Mouse (Mus musculus) forebrain, embryonic 15.5 days (tissue): Measurements from ENCODE around the gene Gm4450. TPM values are rescaled to one million over a fixed set of nuclear protein-coding genes. Genes with fewer than 3 reads are reported as not detected.
"Not testable (repeated sequence)": the region's sequence is repeated elsewhere in the genome, so short reads cannot be mapped to it uniquely, and the experiment has no call there.

Experiments used
- ATAC-seq: fragments of 200-750 bp; cut with Nextera tagmentation; replicated peaks from 2 replicates; pipeline ENCODE4 v1.8.0; 2017; ENCODE audit warnings: mild to moderate bottlenecking, moderate TSS enrichment, moderate library complexity
- H3K27ac ChIP-seq: fragments of 300-500 bp; sonication (generic); replicated peaks from 2 replicates; pipeline ENCODE4 v1.5.1; 2015; ENCODE audit warnings: mild to moderate bottlenecking, inconsistent platforms
- H3K27me3 ChIP-seq: fragments of 300-500 bp; sonication (generic); 2 replicates; pipeline ENCODE4 v1.6.1; 2015; ENCODE audit warnings: inconsistent platforms
- H3K36me3 ChIP-seq: fragments of 300-500 bp; sonication (generic); 2 replicates; pipeline ENCODE4 v1.6.1; 2015; ENCODE audit warnings: mild to moderate bottlenecking, inconsistent platforms
- H3K4me1 ChIP-seq: fragments of 300-500 bp; sonication (generic); 2 replicates; pipeline ENCODE4 v1.6.1; 2015; ENCODE audit warnings: inconsistent platforms
- H3K4me2 ChIP-seq: fragments of 300-500 bp; sonication (generic); replicated peaks from 2 replicates; pipeline ENCODE4 v1.6.1; 2015; ENCODE audit warnings: mild to moderate bottlenecking, inconsistent platforms
- H3K4me3 ChIP-seq: fragments of 300-500 bp; sonication (generic); 2 replicates; pipeline ENCODE4 v1.5.1; 2015; ENCODE audit warnings: mild to moderate bottlenecking, inconsistent platforms
- H3K9ac ChIP-seq: fragments of 300-500 bp; sonication (generic); replicated peaks from 2 replicates; pipeline ENCODE4 v1.6.1; 2015; ENCODE audit warnings: mild to moderate bottlenecking, inconsistent platforms
- H3K9me3 ChIP-seq: fragments of 300-500 bp; sonication (generic); 2 replicates; pipeline ENCODE4 v1.6.1; 2016; ENCODE audit warnings: inconsistent platforms
- WGBS: fragments of 180-500 bp; shearing (Covaris S2); methylation state at CpG from one replicate; pipeline ENCODE4 v1.1.7; 2015; ENCODE audit warnings: mixed read lengths; 5-methylcytosine and 5-hydroxymethylcytosine counted together
- polyA plus RNA-seq: library from polyadenylated mRNA; unstranded; fragments of >200 nt; fragmentation: Nextera tagmentation; extraction: Ambion mirVana; gene quantifications from 2 replicates; pipeline ENCODE4 v1.2.1, GENCODE M21; 2015

Gm4450 gene
- polyA plus RNA-seq, 1 experiment from 2014 or later, result not detected

DNA sequence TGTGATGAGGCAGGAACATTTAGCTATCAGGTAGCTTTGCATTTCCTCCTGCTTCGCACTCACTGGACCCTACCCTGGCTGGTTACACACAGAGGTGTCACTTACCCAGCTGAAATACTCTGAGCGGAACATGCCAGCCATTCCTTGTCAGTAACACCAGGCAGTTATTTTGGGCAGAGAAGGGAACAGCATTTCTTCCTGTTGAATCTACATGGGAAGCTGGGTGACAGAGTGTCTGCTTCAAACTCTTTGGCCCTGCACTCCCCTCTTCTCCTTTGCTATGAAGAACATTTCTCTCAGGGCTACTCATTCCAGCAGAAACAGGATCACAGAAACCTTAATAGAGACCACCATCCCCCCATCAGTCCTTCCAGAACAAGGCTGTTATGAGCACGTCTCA lies 42.6 kb downstream of the Gm4450 start:
- Histone ChIP-seq H3K4me1 (peaks cover 12% of the 10 kb centered on the region), H3K9me3 (no peaks in the 10 kb centered on the region), H3K4me2 (no peak overlapping the region), H3K27me3 (no peaks in the 10 kb centered on the region), H3K36me3 (no peaks in the 10 kb centered on the region), H3K27ac (no peak overlapping the region), H3K9ac (no peak overlapping the region), H3K4me3 (no peak overlapping the region)
- WGBS, result 90% methylated on average over 3 of the region's 3 CpGs
- ATAC-seq, result no peak

DNA sequence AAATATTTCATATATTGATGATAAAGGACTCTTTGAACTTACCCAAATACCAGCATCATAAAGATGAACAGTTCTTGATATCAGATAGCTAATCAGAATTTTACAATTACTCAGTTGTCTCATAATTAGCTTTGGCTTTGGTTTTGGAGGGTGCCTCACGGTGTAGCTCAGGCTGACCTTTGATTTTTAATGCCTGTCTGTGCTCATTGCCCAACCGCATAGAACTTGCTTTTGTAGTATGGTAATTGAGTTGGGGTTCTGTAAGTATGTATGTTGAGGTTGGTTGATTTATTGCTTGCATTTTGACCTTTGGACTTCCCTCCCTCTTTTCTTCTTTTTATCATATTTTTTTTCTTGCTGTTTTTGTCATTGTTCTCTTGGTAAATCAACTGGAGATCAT lies 43.2 kb downstream of the Gm4450 start:
- WGBS, result 88% methylated on average over 2 of the region's 2 CpGs
- no peaks in the 10 kb centered on the region for H3K36me3 ChIP-seq
- ATAC-seq, result no peak

DNA sequence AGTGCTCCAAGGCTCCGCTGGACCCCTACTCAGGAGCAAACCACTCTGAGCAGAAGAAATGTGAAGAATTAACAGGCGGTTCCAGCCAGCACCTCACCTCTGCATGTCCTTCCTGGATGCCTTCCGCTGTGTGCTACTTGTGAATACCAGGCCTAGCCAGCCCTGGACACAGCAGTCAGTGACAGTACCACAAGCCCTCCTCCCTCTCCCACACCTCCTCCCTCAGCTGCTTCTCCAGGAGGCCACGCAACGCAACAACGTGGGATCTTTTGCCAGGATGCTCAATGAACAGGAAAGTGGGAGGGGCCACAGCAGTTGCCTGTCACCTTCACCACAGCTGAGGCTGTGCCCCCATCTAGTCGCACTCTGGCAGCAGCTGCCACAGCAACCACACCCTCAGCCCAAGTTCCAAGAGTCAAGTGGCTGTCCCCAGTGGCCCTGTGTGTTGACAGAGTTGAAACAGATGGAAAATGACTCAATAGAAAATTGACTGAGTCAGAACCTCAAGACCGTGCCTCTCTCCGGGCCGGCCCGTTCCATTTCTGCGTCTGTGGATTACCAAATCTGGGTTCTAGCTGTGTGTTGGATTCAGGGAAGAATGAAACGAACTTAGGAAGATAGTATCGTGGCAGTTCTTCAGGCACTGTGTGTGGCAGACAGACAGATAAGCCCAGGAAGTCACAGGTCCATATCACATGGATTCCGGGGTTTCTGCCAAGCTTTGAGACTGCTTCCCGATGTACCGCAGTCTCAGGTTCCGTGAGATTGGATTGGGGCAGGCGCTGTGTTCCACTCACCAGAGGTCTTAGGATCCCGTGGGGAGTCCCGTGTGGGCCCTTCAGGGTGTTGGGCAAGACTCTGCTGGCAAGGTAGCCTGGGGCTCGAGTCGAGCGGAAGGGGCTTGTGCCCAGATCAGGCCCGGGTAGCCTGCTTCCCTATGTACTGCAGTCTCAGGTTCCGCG lies 46.0 kb downstream of the Gm4450 start:
- not testable (repeated sequence) for H3K9ac ChIP-seq, H3K27me3 ChIP-seq, H3K27ac ChIP-seq, H3K4me3 ChIP-seq, H3K4me2 ChIP-seq, H3K4me1 ChIP-seq, ATAC-seq, H3K9me3 ChIP-seq, H3K36me3 ChIP-seq
- 89% methylated on average over 17 of the region's 27 CpGs for WGBS

More for the DNA sequence above, 43.2 kb downstream of the Gm4450 start:
- H3K4me1 ChIP-seq, result peaks cover 12% of the 10 kb centered on the region
- no peaks in the 10 kb centered on the region for H3K27me3 ChIP-seq
- H3K4me2 ChIP-seq, result no peak overlapping the region
- H3K4me3 ChIP-seq, result no peak overlapping the region
- H3K27ac ChIP-seq, result no peak overlapping the region
- H3K9me3 ChIP-seq, result no peaks in the 10 kb centered on the region
- no peak overlapping the region for H3K9ac ChIP-seq

GRCm38 (mm10) chr3:98407261-98407780 lies 49.6 kb downstream of the Gm4450 start:
- not testable (repeated sequence) for H3K4me3 ChIP-seq, H3K4me1 ChIP-seq, H3K27ac ChIP-seq, H3K4me2 ChIP-seq, H3K9ac ChIP-seq, H3K36me3 ChIP-seq, H3K9me3 ChIP-seq, H3K27me3 ChIP-seq, ATAC-seq
- 66% methylated on average over 5 of the region's 5 CpGs for WGBS

GRCm38 (mm10) chr3:98406569-98407144 lies 50.3 kb downstream of the Gm4450 start:
- not testable (repeated sequence) for H3K36me3 ChIP-seq, H3K4me1 ChIP-seq, H3K9me3 ChIP-seq, H3K4me3 ChIP-seq, ATAC-seq, H3K27me3 ChIP-seq, H3K27ac ChIP-seq, H3K4me2 ChIP-seq, H3K9ac ChIP-seq
- 65% methylated on average over 12 of the region's 12 CpGs for WGBS

DNA sequence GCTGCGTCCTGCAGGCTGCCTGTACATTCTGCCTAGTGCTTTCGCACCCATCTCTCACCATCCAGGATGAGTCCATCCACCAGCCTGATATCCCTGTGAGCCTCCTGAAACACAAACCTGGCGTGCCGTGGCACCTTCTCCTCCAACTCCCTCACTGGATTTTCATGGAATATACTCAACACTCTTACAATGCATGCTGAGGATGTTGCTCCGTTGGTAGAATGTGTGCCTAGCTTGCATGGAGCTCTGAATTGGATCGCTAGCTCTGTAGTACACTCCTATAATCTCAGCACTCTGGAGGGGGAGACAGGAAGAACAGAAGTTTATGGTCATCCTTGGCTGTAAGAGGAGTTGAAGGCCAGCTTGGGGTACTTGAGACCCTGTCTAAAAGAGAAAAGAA lies 51.0 kb downstream of the Gm4450 start:
- not testable (repeated sequence) for H3K9me3 ChIP-seq, H3K4me1 ChIP-seq, H3K27me3 ChIP-seq, H3K4me3 ChIP-seq, H3K27ac ChIP-seq, H3K36me3 ChIP-seq, H3K4me2 ChIP-seq, H3K9ac ChIP-seq, ATAC-seq
- 91% methylated on average over 6 of the region's 6 CpGs for WGBS

GRCm38 (mm10) chr3:98404268-98404895 lies 52.5 kb downstream of the Gm4450 start:
- H3K27me3 ChIP-seq, H3K4me3 ChIP-seq, H3K9ac ChIP-seq, H3K4me2 ChIP-seq, H3K9me3 ChIP-seq, H3K4me1 ChIP-seq, H3K36me3 ChIP-seq, ATAC-seq, H3K27ac ChIP-seq: not testable (repeated sequence)
- 88% methylated on average over 7 of the region's 9 CpGs for WGBS

Other genes starting within 250 kb of the Gm4450 start
- gene Reg4, start 235.0 kb downstream of the Gm4450 start, polyA plus RNA-seq, result not detected in 2 replicates
- gene Hmgcs2, start 176.7 kb downstream of the Gm4450 start, polyA plus RNA-seq, result 7.6 and 8.2 TPM in 2 replicates
- 188 and 194 TPM in 2 replicates for gene Phgdh, start 117.1 kb downstream of the Gm4450 start, polyA plus RNA-seq
- 15.5 and 16.0 TPM in 2 replicates for gene Zfp697, start 74.7 kb downstream of the Gm4450 start, polyA plus RNA-seq
- gene Hsd3b4, start 53.4 kb upstream of the Gm4450 start, polyA plus RNA-seq, result not detected in 2 replicates
- not detected in 2 replicates for gene Gm10681, start 131.7 kb upstream of the Gm4450 start, polyA plus RNA-seq
- gene Hsd3b5, start 173.1 kb upstream of the Gm4450 start, polyA plus RNA-seq, result not detected in 2 replicates